Mouse (Mus musculus): ENCODE results near the gene Htra1. TPM values are rescaled to one million over a fixed set of nuclear protein-coding genes. Genes with fewer than 3 reads are reported as not detected.
A peak's percentile ranks its signal among the peaks of the same experiment; 100 is the strongest.

Gene Htra1
- polyA plus RNA-seq, 1 experiment from 2014 or later = 25.8 TPM

GRCm38 (mm10) chr7:130976305-130976935 is 40.5 kb downstream of the Htra1 start:
- DNase-seq = peak; percentile 64
- Histone ChIP-seq H3K9ac (no peak overlapping the region), H3K27me3 (ENCODE audit: insufficient read depth, low read length) (no peaks in the 10 kb centered on the region), H3K27ac (ENCODE audit: low read depth) (0 out of 2 replicates have a peak overlapping the region, but pooled peaks have one; percentile 32), H3K36me3 (ENCODE audit: insufficient read depth) (no peaks in the 10 kb centered on the region), H3K4me2 (no peak overlapping the region), H3K9me3 (ENCODE audit: low read depth, low read length) (no peaks in the 10 kb centered on the region), H3K4me1 (ENCODE audit: insufficient read depth) (peaks cover 32% of the 10 kb centered on the region), H3K4me3 (ENCODE audit: low read depth, low read length) (no peak overlapping the region)
- 30% methylated on average over 13 of the region's 13 CpGs for WGBS
- TF ChIP-seq CTCF (IDR thresholded peaks at IDR 0.05; ENCODE audit: low read depth) = no peak
- ATAC-seq (ENCODE audit: insufficient read depth) = peak; percentile 57

GRCm38 (mm10) chr7:130977794-130978521 is 42.0 kb downstream of the Htra1 start:
- peak; percentile 83 for ATAC-seq (ENCODE audit: insufficient read depth)
- H3K4me1 ChIP-seq (ENCODE audit: insufficient read depth) = peaks cover 35% of the 10 kb centered on the region
- H3K9me3 ChIP-seq (ENCODE audit: low read depth, low read length) = no peaks in the 10 kb centered on the region
- no peaks in the 10 kb centered on the region for H3K27me3 ChIP-seq (ENCODE audit: insufficient read depth, low read length)
- TF ChIP-seq CTCF (IDR thresholded peaks at IDR 0.05; ENCODE audit: low read depth) = no peak
- no peak overlapping the region for H3K4me3 ChIP-seq (ENCODE audit: low read depth, low read length)
- H3K4me2 ChIP-seq = no peak overlapping the region
- no peaks in the 10 kb centered on the region for H3K36me3 ChIP-seq (ENCODE audit: insufficient read depth)
- peak overlapping the region; percentile 70; the same call in 1 of the 2 replicates for H3K27ac ChIP-seq (ENCODE audit: low read depth)
- DNase-seq = peak; percentile 89
- no peak overlapping the region for H3K9ac ChIP-seq
- 17% methylated on average over 5 of the region's 5 CpGs for WGBS

GRCm38 (mm10) chr7:130978545-130978944 is 42.6 kb downstream of the Htra1 start:
- Histone ChIP-seq H3K9ac (no peak overlapping the region), H3K4me3 (ENCODE audit: low read depth, low read length) (no peak overlapping the region), H3K4me2 (no peak overlapping the region), H3K27me3 (ENCODE audit: insufficient read depth, low read length) (no peaks in the 10 kb centered on the region), H3K9me3 (ENCODE audit: low read depth, low read length) (no peaks in the 10 kb centered on the region), H3K4me1 (ENCODE audit: insufficient read depth) (peaks cover 35% of the 10 kb centered on the region), H3K27ac (ENCODE audit: low read depth) (no peak overlapping the region; the same call in 1 of the 2 replicates), H3K36me3 (ENCODE audit: insufficient read depth) (no peaks in the 10 kb centered on the region)
- TF ChIP-seq CTCF (IDR thresholded peaks at IDR 0.05; ENCODE audit: low read depth) = no peak
- ATAC-seq (ENCODE audit: insufficient read depth) (no peak), DNase-seq (no peak)
- 85% methylated on average over 1 of the region's 1 CpGs for WGBS

- no peak overlapping the region for H3K4me2 ChIP-seq
- WGBS = 80% methylated on average over 5 of the region's 5 CpGs
- H3K36me3 ChIP-seq (ENCODE audit: insufficient read depth) = no peaks in the 10 kb centered on the region
- peaks cover 38% of the 10 kb centered on the region for H3K4me1 ChIP-seq (ENCODE audit: insufficient read depth)
- ATAC-seq (ENCODE audit: insufficient read depth) (no peak), DNase-seq (no peak)
- H3K9ac ChIP-seq = no peak overlapping the region
- no peak overlapping the region for H3K27ac ChIP-seq (ENCODE audit: low read depth)
- H3K9me3 ChIP-seq (ENCODE audit: low read depth, low read length) = no peaks in the 10 kb centered on the region
- no peak overlapping the region for H3K4me3 ChIP-seq (ENCODE audit: low read depth, low read length)
- no peak for TF ChIP-seq CTCF (IDR thresholded peaks at IDR 0.05; ENCODE audit: low read depth)
- H3K27me3 ChIP-seq (ENCODE audit: insufficient read depth, low read length) = no peaks in the 10 kb centered on the region
Measured at GRCm38 (mm10) chr7:130980130-130980529, 44.2 kb downstream of the Htra1 start.

- H3K36me3 ChIP-seq (ENCODE audit: insufficient read depth) = no peaks in the 10 kb centered on the region
- peak overlapping the region; percentile 82; the same call in 1 of the 2 replicates for H3K27ac ChIP-seq (ENCODE audit: low read depth)
- DNase-seq (peak; percentile 72), ATAC-seq (ENCODE audit: insufficient read depth) (peak; percentile 85)
- peaks cover 20% of the 10 kb centered on the region for H3K4me1 ChIP-seq (ENCODE audit: insufficient read depth)
- no peaks in the 10 kb centered on the region for H3K9me3 ChIP-seq (ENCODE audit: low read depth, low read length)
- no peaks in the 10 kb centered on the region for H3K27me3 ChIP-seq (ENCODE audit: insufficient read depth, low read length)
- H3K4me3 ChIP-seq (ENCODE audit: low read depth, low read length) = no peak overlapping the region
- no peak overlapping the region for H3K9ac ChIP-seq
- no peak for TF ChIP-seq CTCF (IDR thresholded peaks at IDR 0.05; ENCODE audit: low read depth)
- WGBS = 24% methylated on average over 4 of the region's 4 CpGs
- H3K4me2 ChIP-seq = no peak overlapping the region
Measured at GRCm38 (mm10) chr7:130982371-130982770, 46.5 kb downstream of the Htra1 start.

GRCm38 (mm10) chr7:130982881-130983280 is 47.0 kb downstream of the Htra1 start:
- ATAC-seq (ENCODE audit: insufficient read depth) = peak; percentile 44
- Histone ChIP-seq H3K27ac (ENCODE audit: low read depth) (no peak overlapping the region), H3K36me3 (ENCODE audit: insufficient read depth) (no peaks in the 10 kb centered on the region), H3K4me1 (ENCODE audit: insufficient read depth) (peaks cover 15% of the 10 kb centered on the region), H3K4me2 (no peak overlapping the region), H3K27me3 (ENCODE audit: insufficient read depth, low read length) (no peaks in the 10 kb centered on the region), H3K9ac (no peak overlapping the region), H3K9me3 (ENCODE audit: low read depth, low read length) (no peaks in the 10 kb centered on the region), H3K4me3 (ENCODE audit: low read depth, low read length) (no peak overlapping the region)
- DNase-seq = no peak
- WGBS = 61% methylated on average over 3 of the region's 3 CpGs
- peak; percentile 56 for TF ChIP-seq CTCF (IDR thresholded peaks at IDR 0.05; ENCODE audit: low read depth)

- no peak for TF ChIP-seq CTCF (IDR thresholded peaks at IDR 0.05; ENCODE audit: low read depth)
- Histone ChIP-seq H3K27ac (ENCODE audit: low read depth) (no peak overlapping the region), H3K4me2 (no peak overlapping the region), H3K4me1 (ENCODE audit: insufficient read depth) (peaks cover 6% of the 10 kb centered on the region; the same call in 1 of the 2 replicates), H3K9ac (no peak overlapping the region), H3K27me3 (ENCODE audit: insufficient read depth, low read length) (no peaks in the 10 kb centered on the region), H3K36me3 (ENCODE audit: insufficient read depth) (no peaks in the 10 kb centered on the region), H3K4me3 (ENCODE audit: low read depth, low read length) (no peak overlapping the region), H3K9me3 (ENCODE audit: low read depth, low read length) (no peaks in the 10 kb centered on the region)
- 62% methylated on average over 7 of the region's 7 CpGs for WGBS
- ATAC-seq (ENCODE audit: insufficient read depth) (no peak), DNase-seq (peak; percentile 34)
Measured at GRCm38 (mm10) chr7:130984294-130984693, 48.4 kb downstream of the Htra1 start.

Measured in lung, embryonic 14.5 days (tissue).